Mouse (Mus musculus): ENCODE data around the gene Ftl1.

DNA sequence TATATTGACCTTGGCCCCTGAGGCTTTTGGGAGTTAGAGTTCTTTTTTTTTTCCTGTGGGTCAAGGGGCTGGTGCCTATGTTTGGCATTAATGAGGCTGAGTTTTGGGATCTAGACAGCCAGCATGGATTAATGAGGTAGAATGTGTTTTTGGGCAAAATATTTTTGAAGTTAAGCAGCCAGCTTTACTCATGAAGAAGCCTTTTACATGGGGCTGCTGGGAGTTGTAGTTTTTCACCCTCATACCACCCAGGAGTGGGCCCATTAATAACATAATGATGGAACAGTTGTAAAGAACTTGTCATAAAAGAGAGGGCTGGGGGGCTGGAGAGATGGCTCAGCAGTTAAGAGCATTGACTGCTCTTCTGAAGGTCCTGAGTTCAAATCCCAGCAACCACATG is 13.1 kb downstream of the Ftl1 start:
- TF ChIP-seq E2F4 (IDR thresholded peaks at IDR 0.05; ENCODE audit: borderline replicate concordance, low read depth, low read length) = no peak
- no peak for TF ChIP-seq ZMIZ1 (IDR thresholded peaks at IDR 0.05; ENCODE audit: low read depth, low read length)
- no peak for TF ChIP-seq JUND (IDR thresholded peaks at IDR 0.05; ENCODE audit: low read depth, low read length)
- no peak for TF ChIP-seq EP300 (IDR thresholded peaks at IDR 0.05; ENCODE audit: low read depth in 1 of 2, low read length in 2 of 2)
- no peak for TF ChIP-seq RCOR1 (IDR thresholded peaks at IDR 0.05; ENCODE audit: low read depth, low read length)
- no peak for TF ChIP-seq CTCF (IDR thresholded peaks at IDR 0.05 in 2 of 3, conservative IDR thresholded peaks at IDR 0.05 in 1 of 3; ENCODE audit: control insufficient read depth in 1 of 3, insufficient read depth in 1 of 3, low read depth in 2 of 3, low read length in 3 of 3, poor library complexity in 1 of 3, severe bottlenecking in 1 of 3)
- TF ChIP-seq POLR2A (IDR thresholded peaks at IDR 0.05; ENCODE audit: control insufficient read depth in 1 of 2, insufficient read depth in 1 of 2, low read depth in 1 of 2, low read length in 2 of 2, poor library complexity in 1 of 2) = no peak
- no peak for TF ChIP-seq NRF1 (IDR thresholded peaks at IDR 0.05; ENCODE audit: insufficient read depth, low read depth, low read length, poor library complexity, severe bottlenecking)
- no peak for TF ChIP-seq MAX (IDR thresholded peaks at IDR 0.05; ENCODE audit: low read length)
- TF ChIP-seq TBP (IDR thresholded peaks at IDR 0.05; ENCODE audit: low read depth, low read length) = no peak
- TF ChIP-seq GATA1 (IDR thresholded peaks at IDR 0.05; ENCODE audit: low read depth, low read length) = no peak
- TF ChIP-seq MEF2A (IDR thresholded peaks at IDR 0.05; ENCODE audit: extremely low read depth, insufficient replicate concordance, low read depth, low read length, poor library complexity, severe bottlenecking) = no peak
